Mouse (Mus musculus) neural tube, embryonic 14.5 days (tissue): ENCODE data around the gene Olfr876. TPM values are rescaled to one million over a fixed set of nuclear protein-coding genes. Genes with fewer than 3 reads are reported as not detected.
"Not testable (repeated sequence)": the region's sequence is repeated elsewhere in the genome, so short reads cannot be mapped to it uniquely, and the experiment has no call there.

Source experiments
- ATAC-seq: fragments of 200-750 bp; cut with Nextera tagmentation; 2 replicates; pipeline ENCODE4 v1.8.0; 2017; ENCODE audit warnings: low read depth, mild to moderate bottlenecking, moderate TSS enrichment, moderate library complexity
- H3K27ac ChIP-seq: fragments of 300-500 bp; sonication (generic); 2 replicates; pipeline ENCODE4 v1.5.1; 2014; ENCODE audit warnings: low read depth, mild to moderate bottlenecking, control low read depth, low read length, moderate library complexity, mixed read lengths
- H3K27me3 ChIP-seq: fragments of 300-500 bp; sonication (generic); 2 replicates; pipeline ENCODE4 v1.6.1; 2014; ENCODE audit warnings: low read length; ENCODE audit not compliant: control insufficient read depth, insufficient read depth
- H3K36me3 ChIP-seq: fragments of 300-500 bp; sonication (generic); 2 replicates; pipeline ENCODE4 v1.6.1; 2014; ENCODE audit warnings: low read length, mixed read lengths; ENCODE audit not compliant: control insufficient read depth, insufficient read depth
- H3K4me1 ChIP-seq: fragments of 300-500 bp; sonication (generic); 2 replicates; pipeline ENCODE4 v1.6.1; 2014; ENCODE audit warnings: low read length; ENCODE audit not compliant: control insufficient read depth, insufficient read depth
- H3K4me2 ChIP-seq: fragments of 300-500 bp; sonication (generic); 2 replicates; pipeline ENCODE4 v1.6.1; 2014; ENCODE audit warnings: mild to moderate bottlenecking, low read depth, low read length, control low read depth
- H3K4me3 ChIP-seq: fragments of 300-500 bp; sonication (generic); 2 replicates; pipeline ENCODE4 v1.5.1; 2014; ENCODE audit warnings: low read depth, low read length, control low read depth, mixed read lengths
- H3K9ac ChIP-seq: fragments of 300-500 bp; sonication (generic); replicated peaks from 2 replicates; pipeline ENCODE4 v1.6.1; 2014; ENCODE audit warnings: low read depth, mild to moderate bottlenecking, control low read depth, low read length, mixed read lengths
- H3K9me3 ChIP-seq: fragments of 300-500 bp; sonication (generic); 2 replicates; pipeline ENCODE4 v1.6.1; 2016; ENCODE audit warnings: low read length; ENCODE audit not compliant: control insufficient read depth
- WGBS: fragments of 180-500 bp; shearing (Covaris S2); extraction: QIAGEN DNeasy Blood & Tissue Kit; methylation state at CpG from one replicate; pipeline ENCODE4 v1.1.7; 2014; 5-methylcytosine and 5-hydroxymethylcytosine counted together
- polyA plus RNA-seq: library from polyadenylated mRNA; unstranded; fragments of >200 nt; fragmentation: Nextera tagmentation; extraction: Ambion mirVana; gene quantifications from 2 replicates; pipeline ENCODE4 v1.2.1, GENCODE M21; 2014

The Olfr876 gene
- not detected in 2 replicates for polyA plus RNA-seq

DNA sequence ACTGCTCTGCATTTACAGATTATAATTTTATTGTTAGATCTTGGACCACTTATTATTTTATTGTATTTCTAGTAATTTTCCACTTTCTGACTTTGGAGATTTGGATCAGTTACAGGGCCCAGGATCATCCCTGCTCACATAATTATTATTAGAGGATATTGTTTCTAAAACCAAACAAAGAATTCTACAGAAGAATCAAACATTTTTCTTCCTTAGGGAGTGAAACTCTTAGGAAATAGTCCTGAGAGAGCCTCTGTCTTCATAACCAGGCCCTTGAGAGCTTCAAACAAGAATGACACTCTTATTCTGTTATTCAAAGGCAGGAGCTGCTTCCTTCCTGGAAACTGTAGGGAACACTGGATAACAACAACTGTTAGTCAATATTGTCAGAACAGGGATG, at the start of gene Olfr876:
Olfr876 (plus strand) TSS at position 301 of the 400 bp plus-strand sequence.
- no peaks in the 10 kb centered on the region for H3K4me1 ChIP-seq
- no peaks in the 10 kb centered on the region for H3K27me3 ChIP-seq
- H3K27ac ChIP-seq = no peak within 1 kb of the TSS
- no peaks in the 10 kb centered on the region for H3K36me3 ChIP-seq
- H3K4me3 ChIP-seq = no peak within 1 kb of the TSS
- ATAC-seq = no peak
- H3K9me3 ChIP-seq = no peaks in the 10 kb centered on the region
- H3K4me2 ChIP-seq = no peak within 1 kb of the TSS
- H3K9ac ChIP-seq = no peak within 1 kb of the TSS

DNA sequence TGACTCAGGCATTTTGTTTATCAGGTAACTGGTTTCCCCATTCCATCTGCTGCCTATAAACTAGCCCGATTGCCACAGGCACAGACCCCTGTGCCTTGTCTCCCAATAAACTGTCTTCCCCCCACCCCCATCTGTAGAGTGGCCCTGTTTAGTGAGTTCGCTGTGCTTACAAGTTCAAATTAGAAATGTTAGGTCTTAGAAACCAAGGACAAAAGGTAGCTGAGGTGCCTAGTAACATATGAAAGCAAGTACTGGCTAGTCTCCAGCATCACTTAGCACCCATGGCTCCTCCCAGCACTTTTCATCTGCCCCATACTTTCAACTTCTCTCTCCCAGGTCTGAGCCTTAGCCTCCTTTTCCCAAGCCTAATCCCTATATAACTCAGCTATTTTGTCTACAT, 41.1 kb upstream of the Olfr876 start:
- 79% methylated on average over 2 of the region's 2 CpGs for WGBS

DNA sequence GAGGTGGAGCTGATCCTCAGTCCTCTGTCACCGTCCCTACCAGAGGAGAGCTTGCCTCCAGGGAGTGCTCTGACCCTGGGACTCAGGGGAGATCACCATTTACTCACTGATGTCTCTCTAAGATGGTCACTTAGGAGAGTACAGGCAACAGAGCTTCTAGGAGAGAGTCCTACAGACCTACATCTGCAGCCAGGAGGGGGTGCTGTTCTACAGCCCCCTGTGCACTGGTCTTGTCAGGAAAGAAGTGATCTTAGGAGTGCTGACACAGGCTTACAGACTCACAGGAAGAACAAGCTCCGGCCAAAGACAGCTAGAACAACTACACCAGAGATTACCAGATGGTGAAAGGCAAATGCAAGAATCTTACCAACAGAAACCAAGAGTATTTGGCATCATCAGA, 40.3 kb upstream of the Olfr876 start:
- no peaks in the 10 kb centered on the region for H3K36me3 ChIP-seq
- ATAC-seq = no peak
- H3K27me3 ChIP-seq = no peaks in the 10 kb centered on the region
- no peak overlapping the region for H3K4me2 ChIP-seq
- H3K4me3 ChIP-seq = no peak overlapping the region
- 75% methylated on average over 2 of the region's 2 CpGs for WGBS
- H3K27ac ChIP-seq = no peak overlapping the region
- no peaks in the 10 kb centered on the region for H3K9me3 ChIP-seq
- no peak overlapping the region for H3K9ac ChIP-seq
- no peaks in the 10 kb centered on the region for H3K4me1 ChIP-seq

More for the DNA sequence above, 41.1 kb upstream of the Olfr876 start:
- H3K9ac ChIP-seq = no peak overlapping the region
- no peak overlapping the region for H3K27ac ChIP-seq
- no peak overlapping the region for H3K4me3 ChIP-seq
- ATAC-seq = no peak
- H3K9me3 ChIP-seq = no peaks in the 10 kb centered on the region
- H3K4me1 ChIP-seq = no peaks in the 10 kb centered on the region
- H3K4me2 ChIP-seq = no peak overlapping the region
- no peaks in the 10 kb centered on the region for H3K27me3 ChIP-seq
- H3K36me3 ChIP-seq = no peaks in the 10 kb centered on the region

DNA sequence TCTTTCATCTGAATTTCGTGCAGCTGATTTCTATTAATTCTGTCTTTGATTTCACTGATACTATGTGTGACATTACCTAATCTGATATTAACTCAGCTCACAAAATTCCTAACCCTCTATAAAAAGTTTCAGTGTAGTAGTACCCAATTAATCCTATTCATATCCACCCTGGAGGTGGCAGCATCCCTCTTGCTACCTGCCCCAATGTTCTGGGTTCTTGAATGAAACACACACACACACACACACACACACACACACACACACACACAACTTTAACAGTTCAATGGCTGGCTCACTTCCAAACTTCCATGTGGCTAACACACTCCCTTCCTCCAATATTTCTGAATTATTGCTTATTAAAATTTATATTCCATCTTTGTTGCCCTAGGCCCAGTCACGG, 32.2 kb upstream of the Olfr876 start:
- Histone ChIP-seq H3K36me3 (no peaks in the 10 kb centered on the region), H3K9me3 (no peaks in the 10 kb centered on the region), H3K4me2 (no peak overlapping the region), H3K9ac (no peak overlapping the region), H3K4me1 (no peaks in the 10 kb centered on the region), H3K27me3 (no peaks in the 10 kb centered on the region), H3K4me3 (no peak overlapping the region), H3K27ac (no peak overlapping the region)
- ATAC-seq = no peak
- 83% methylated on average over 2 of the region's 2 CpGs for WGBS

DNA sequence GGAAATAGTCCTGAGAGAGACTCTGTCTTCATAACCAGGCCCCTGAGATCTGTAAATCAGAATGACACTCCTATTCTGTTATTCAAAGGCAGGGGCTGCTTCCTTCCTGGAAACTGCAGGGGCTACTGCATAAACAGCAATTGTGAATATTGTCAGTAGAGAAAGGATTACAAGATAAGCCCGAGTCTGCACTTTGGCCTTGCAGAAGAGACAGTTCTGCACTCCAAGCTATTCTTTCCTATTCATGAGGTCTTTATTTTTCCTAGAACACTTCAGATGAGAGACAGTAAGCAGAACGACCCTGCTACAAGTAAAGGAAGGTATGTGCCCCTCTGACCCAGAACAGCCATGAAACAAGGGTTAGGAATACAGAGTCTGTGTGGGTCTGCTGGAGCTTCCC, 31.1 kb upstream of the Olfr876 start, which contains the start of gene Olfr875:
Olfr875 (plus strand) TSS at position 99 of the 400 bp plus-strand sequence.
- Histone ChIP-seq H3K27me3 (no peaks in the 10 kb centered on the region), H3K27ac (no peak within 1 kb of the TSS), H3K4me1 (no peaks in the 10 kb centered on the region), H3K4me2 (no peak within 1 kb of the TSS), H3K9ac (no peak within 1 kb of the TSS), H3K4me3 (no peak within 1 kb of the TSS), H3K36me3 (no peaks in the 10 kb centered on the region), H3K9me3 (no peaks in the 10 kb centered on the region)
- ATAC-seq = no peak
- whole genome bisulfite sequencing = 19% methylated on average over 2 of the region's 2 CpGs

DNA sequence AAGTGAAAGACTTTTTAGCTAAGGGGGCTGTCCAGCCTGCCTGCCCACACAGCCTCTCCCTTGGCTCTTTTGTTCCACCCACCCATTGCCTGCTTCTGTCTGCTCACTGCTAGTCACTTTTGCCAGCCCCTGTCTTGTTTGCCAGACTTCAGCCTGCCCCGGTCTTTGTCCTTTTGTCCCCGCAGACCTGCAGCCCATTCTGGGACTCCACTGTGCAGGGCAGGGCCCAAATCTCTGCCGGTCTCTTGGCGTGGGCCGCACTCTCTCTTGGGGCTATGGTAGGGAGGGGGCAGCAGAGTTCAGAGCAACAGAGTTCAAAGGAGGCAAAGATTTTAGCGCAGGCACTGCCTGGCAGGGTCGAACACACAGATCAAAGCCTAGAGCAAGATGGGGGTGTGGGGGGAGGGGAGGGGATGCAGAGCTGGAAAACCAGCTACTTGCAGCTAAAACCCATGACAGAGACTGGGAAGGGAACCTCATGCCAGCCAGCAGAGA, 20.0 kb upstream of the Olfr876 start:
- Histone ChIP-seq H3K9me3 (no peaks in the 10 kb centered on the region), H3K4me3 (peak overlapping the region; percentile 22; the same call in 1 of the 2 replicates), H3K9ac (peak overlapping the region; percentile 34; the same call in 1 of the 2 replicates), H3K27ac (peak overlapping the region; percentile 52; the same call in 1 of the 2 replicates), H3K4me2 (peak overlapping the region; percentile 55), H3K36me3 (no peaks in the 10 kb centered on the region), H3K27me3 (no peaks in the 10 kb centered on the region), H3K4me1 (0 out of 2 replicates have a peak, but pooled peaks cover 3% of the 10 kb centered on the region)
- WGBS = 1% methylated on average over 7 of the region's 7 CpGs
- peak; percentile 90 for ATAC-seq

DNA sequence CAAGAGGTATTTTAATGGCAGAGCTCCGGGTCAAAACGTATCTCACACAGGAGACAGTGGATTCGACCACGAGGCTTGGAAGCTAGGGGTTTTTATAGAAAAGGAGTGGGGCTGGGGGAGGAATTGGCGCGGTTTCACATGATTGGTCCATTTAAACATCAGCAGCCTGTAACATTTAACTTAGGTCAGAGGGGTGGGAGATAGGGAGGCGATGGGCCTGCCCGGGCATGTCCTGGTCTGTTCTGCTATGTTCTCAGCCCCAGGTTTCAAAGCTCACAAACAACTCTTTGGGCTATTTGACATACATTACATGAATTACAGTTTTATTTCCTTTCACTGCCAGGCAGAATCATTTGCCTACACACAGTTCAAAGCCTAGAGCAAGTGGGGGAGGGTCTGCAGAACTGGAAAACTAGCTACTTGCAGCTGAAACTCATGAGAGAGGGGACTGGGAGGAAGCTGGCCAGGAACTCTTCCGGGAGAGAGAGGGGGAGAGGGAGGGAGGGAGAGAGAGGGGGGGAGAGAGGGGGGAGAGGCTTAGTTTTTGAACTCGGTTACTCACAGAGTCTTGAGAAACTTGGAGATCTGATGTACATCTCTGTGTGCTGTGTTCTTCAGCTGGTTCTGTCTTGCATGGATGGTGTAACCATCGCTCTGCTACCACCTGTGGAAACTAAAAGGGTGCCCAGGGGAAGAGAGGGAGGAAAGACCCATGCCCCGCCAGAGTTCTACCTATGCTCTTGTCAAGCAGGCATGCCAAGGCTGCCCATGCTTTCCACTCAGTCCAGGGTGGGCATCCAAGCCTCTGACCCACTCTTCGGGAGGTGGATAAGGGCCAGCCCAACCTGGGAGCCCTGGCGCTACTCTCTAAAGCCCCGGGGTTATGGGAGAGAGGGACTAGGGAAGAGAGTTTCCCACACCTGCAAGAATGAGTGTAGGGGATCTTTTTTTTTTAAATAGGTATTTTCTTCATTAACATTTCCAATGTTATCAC, 19.1 kb upstream of the Olfr876 start:
- H3K4me3 ChIP-seq = peak overlapping the region; percentile 22; the same call in 1 of the 2 replicates
- peak; percentile 63 for ATAC-seq
- H3K36me3 ChIP-seq, H3K4me1 ChIP-seq, H3K27ac ChIP-seq, H3K9ac ChIP-seq, H3K27me3 ChIP-seq, H3K9me3 ChIP-seq, H3K4me2 ChIP-seq: not testable (repeated sequence)
- WGBS = 50% methylated on average over 11 of the region's 15 CpGs

DNA sequence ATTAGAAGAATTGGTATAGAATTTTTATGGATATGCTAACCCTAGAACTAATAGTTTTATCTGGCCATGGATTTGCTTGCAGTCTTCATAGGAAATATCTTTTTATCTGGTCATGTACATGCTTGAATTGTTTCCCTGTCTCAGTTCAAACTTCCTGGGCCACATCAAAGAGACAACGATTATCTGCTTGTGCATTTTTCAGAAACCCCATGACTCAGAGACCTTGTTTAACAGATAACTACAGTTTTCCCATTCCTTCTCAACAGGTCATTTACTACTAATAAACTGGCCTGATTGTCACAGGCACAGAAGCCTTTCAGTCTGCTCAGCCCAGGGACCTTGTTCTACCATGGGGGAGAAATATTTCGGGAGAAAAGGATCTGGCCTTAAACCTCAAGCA, 16.4 kb upstream of the Olfr876 start:
- Histone ChIP-seq H3K27me3 (no peaks in the 10 kb centered on the region), H3K4me2 (no peak overlapping the region), H3K36me3 (no peaks in the 10 kb centered on the region), H3K4me3 (no peak overlapping the region), H3K4me1 (0 out of 2 replicates have a peak, but pooled peaks cover 3% of the 10 kb centered on the region), H3K9ac (no peak overlapping the region), H3K27ac (no peak overlapping the region), H3K9me3 (no peaks in the 10 kb centered on the region)
- ATAC-seq = no peak
- WGBS = 75% methylated on average over 2 of the region's 2 CpGs

DNA sequence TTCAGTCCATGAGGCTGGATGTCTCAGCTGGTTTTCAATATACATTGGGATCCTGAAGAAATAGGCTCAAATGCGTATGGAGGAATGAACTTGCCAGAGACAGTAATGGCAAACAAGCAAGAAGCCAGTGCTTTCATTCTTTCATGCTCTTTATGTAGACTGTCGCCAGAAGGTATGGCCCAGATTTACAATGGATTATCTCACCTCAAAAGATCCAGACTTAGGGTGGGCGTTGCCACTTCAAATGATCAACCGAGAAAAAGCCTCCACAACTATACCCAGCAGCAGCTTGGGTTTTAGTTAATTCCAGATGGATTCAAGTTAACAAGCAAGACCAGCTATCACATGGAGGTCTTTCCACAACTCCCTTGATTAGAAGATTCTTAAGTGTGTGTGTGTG, 776 bp upstream of the Olfr876 start:
- H3K27ac ChIP-seq = no peak overlapping the region
- no peaks in the 10 kb centered on the region for H3K36me3 ChIP-seq
- no peak overlapping the region for H3K4me2 ChIP-seq
- H3K9me3 ChIP-seq = no peaks in the 10 kb centered on the region
- H3K27me3 ChIP-seq = no peaks in the 10 kb centered on the region
- no peak overlapping the region for H3K9ac ChIP-seq
- WGBS = 80% methylated on average over 4 of the region's 4 CpGs
- ATAC-seq = no peak
- no peak overlapping the region for H3K4me3 ChIP-seq
- no peaks in the 10 kb centered on the region for H3K4me1 ChIP-seq
